Mouse (Mus musculus) hindbrain, embryonic 14.5 days (tissue): Measurements from ENCODE around the gene Dusp3. TPM values are rescaled to one million over a fixed set of nuclear protein-coding genes. Genes with fewer than 3 reads are reported as not detected.

Experiments used
- ATAC-seq: fragments of 200-750 bp; cut with Nextera tagmentation; 2 replicates; pipeline ENCODE4 v1.8.0; 2017; ENCODE audit warnings: moderate number of reproducible peaks, mild to moderate bottlenecking, moderate TSS enrichment, moderate library complexity; ENCODE audit not compliant: low FRiP score
- DNase-seq: peaks from one replicate; pipeline ENCODE4 v3.0.0-alpha.2; 2015; ENCODE audit warnings: low spot score
- H3K27ac ChIP-seq: fragments of 300-500 bp; sonication (generic); 2 replicates; pipeline ENCODE4 v1.5.1; 2014; ENCODE audit warnings: mild to moderate bottlenecking, moderate library complexity
- H3K27me3 ChIP-seq: fragments of 300-500 bp; sonication (generic); 2 replicates; pipeline ENCODE4 v1.6.1; 2014; ENCODE audit warnings: mild to moderate bottlenecking, low read length, mixed read lengths; ENCODE audit not compliant: control insufficient read depth, insufficient read depth
- H3K36me3 ChIP-seq: fragments of 300-500 bp; sonication (generic); replicated peaks from 2 replicates; pipeline ENCODE4 v1.6.1; 2014; ENCODE audit not compliant: control insufficient read depth, insufficient read depth
- H3K4me1 ChIP-seq: fragments of 300-500 bp; sonication (generic); replicated peaks from 2 replicates; pipeline ENCODE4 v1.6.1; 2014; ENCODE audit warnings: antibody characterized with exemption, low read length, mixed read lengths; ENCODE audit not compliant: control insufficient read depth, insufficient read depth
- H3K4me2 ChIP-seq: fragments of 300-500 bp; sonication (generic); replicated peaks from 2 replicates; pipeline ENCODE4 v1.6.1; 2014; ENCODE audit warnings: mild to moderate bottlenecking, moderate library complexity
- H3K4me3 ChIP-seq: fragments of 300-500 bp; sonication (generic); replicated peaks from 2 replicates; pipeline ENCODE4 v1.5.1; 2014; ENCODE audit warnings: mild to moderate bottlenecking, low read length
- H3K9ac ChIP-seq: fragments of 300-500 bp; sonication (generic); 2 replicates; pipeline ENCODE4 v1.6.1; 2014
- H3K9me3 ChIP-seq: fragments of 300-500 bp; sonication (generic); 2 replicates; pipeline ENCODE4 v1.6.1; 2016; ENCODE audit warnings: low read length; ENCODE audit not compliant: control insufficient read depth
- WGBS: fragments of 180-500 bp; shearing (Covaris S2); extraction: QIAGEN DNeasy Blood & Tissue Kit; methylation state at CpG from one replicate; pipeline ENCODE4 v1.1.7; 2014; 5-methylcytosine and 5-hydroxymethylcytosine counted together
- polyA plus RNA-seq: library from polyadenylated mRNA; unstranded; fragments of >200 nt; fragmentation: Nextera tagmentation; extraction: Ambion mirVana; gene quantifications from 2 replicates; pipeline ENCODE4 v1.2.1, GENCODE M21; 2014

The Dusp3 gene
- polyA plus RNA-seq, 1 experiment from 2014 or later = 24.0 TPM

- Histone ChIP-seq H3K9ac (no peak overlapping the region), H3K4me1 (no peaks in the 10 kb centered on the region), H3K27me3 (no peaks in the 10 kb centered on the region), H3K4me2 (no peak overlapping the region), H3K27ac (no peak overlapping the region), H3K9me3 (no peaks in the 10 kb centered on the region), H3K36me3 (no peaks in the 10 kb centered on the region), H3K4me3 (no peak overlapping the region)
- WGBS = 80% methylated on average over 9 of the region's 9 CpGs
- ATAC-seq (no peak), DNase-seq (no peak)
These were observed 13.3 kb downstream of the Dusp3 start for GRCm38 (mm10) chr11:101973496-101973895.

- ATAC-seq = no peak
- WGBS = 91% methylated on average over 5 of the region's 5 CpGs
- Histone ChIP-seq H3K27me3 (no peaks in the 10 kb centered on the region), H3K4me1 (no peaks in the 10 kb centered on the region), H3K27ac (no peak overlapping the region), H3K9ac (no peak overlapping the region), H3K9me3 (no peaks in the 10 kb centered on the region), H3K4me3 (no peak overlapping the region), H3K36me3 (no peaks in the 10 kb centered on the region), H3K4me2 (no peak overlapping the region)
- no peak for DNase-seq
These were observed 14.2 kb downstream of the Dusp3 start for GRCm38 (mm10) chr11:101972651-101973050.

- Histone ChIP-seq H3K4me3 (no peak overlapping the region), H3K4me1 (no peaks in the 10 kb centered on the region), H3K27ac (no peak overlapping the region), H3K36me3 (no peaks in the 10 kb centered on the region), H3K9ac (no peak overlapping the region), H3K9me3 (no peaks in the 10 kb centered on the region), H3K4me2 (no peak overlapping the region), H3K27me3 (no peaks in the 10 kb centered on the region)
- 78% methylated on average over 3 of the region's 3 CpGs for WGBS
- DNase-seq (no peak), ATAC-seq (no peak)
These were observed 14.7 kb downstream of the Dusp3 start for GRCm38 (mm10) chr11:101972097-101972496.

- WGBS = 55% methylated on average over 3 of the region's 3 CpGs
- Histone ChIP-seq H3K4me1 (no peaks in the 10 kb centered on the region), H3K4me3 (no peak overlapping the region), H3K4me2 (no peak overlapping the region), H3K27me3 (peaks cover 3% of the 10 kb centered on the region), H3K27ac (no peak overlapping the region), H3K9ac (no peak overlapping the region), H3K9me3 (no peaks in the 10 kb centered on the region), H3K36me3 (no peaks in the 10 kb centered on the region)
- ATAC-seq (no peak), DNase-seq (no peak)
These were observed 15.4 kb downstream of the Dusp3 start for GRCm38 (mm10) chr11:101971410-101971809.

- no peak overlapping the region for H3K4me3 ChIP-seq
- WGBS = 82% methylated on average over 13 of the region's 13 CpGs
- H3K36me3 ChIP-seq = no peaks in the 10 kb centered on the region
- H3K4me2 ChIP-seq = no peak overlapping the region
- no peaks in the 10 kb centered on the region for H3K9me3 ChIP-seq
- H3K27ac ChIP-seq = no peak overlapping the region
- no peak for DNase-seq
- no peak for ATAC-seq
- peaks cover 18% of the 10 kb centered on the region for H3K27me3 ChIP-seq
- no peak overlapping the region for H3K9ac ChIP-seq
- H3K4me1 ChIP-seq = no peaks in the 10 kb centered on the region
These were observed 17.0 kb downstream of the Dusp3 start for GRCm38 (mm10) chr11:101969835-101970234.

GRCm38 (mm10) chr11:101968791-101969190, 18.0 kb downstream of the Dusp3 start:
- Histone ChIP-seq H3K27me3 (peaks cover 29% of the 10 kb centered on the region), H3K4me1 (0 out of 2 replicates have a peak, but pooled peaks cover under 1% of the 10 kb centered on the region), H3K9ac (no peak overlapping the region), H3K27ac (no peak overlapping the region), H3K36me3 (no peaks in the 10 kb centered on the region), H3K4me3 (no peak overlapping the region), H3K4me2 (no peak overlapping the region), H3K9me3 (no peaks in the 10 kb centered on the region)
- DNase-seq = peak; percentile 90
- 0% methylated on average over 5 of the region's 5 CpGs for WGBS
- peak; percentile 64; the same call in 1 of the 2 replicates for ATAC-seq

- H3K36me3 ChIP-seq = no peaks in the 10 kb centered on the region
- no peak overlapping the region for H3K4me2 ChIP-seq
- H3K4me1 ChIP-seq = 0 out of 2 replicates have a peak, but pooled peaks cover 5% of the 10 kb centered on the region
- 5% methylated on average over 7 of the region's 7 CpGs for WGBS
- no peak overlapping the region for H3K4me3 ChIP-seq
- ATAC-seq (no peak), DNase-seq (no peak)
- H3K9ac ChIP-seq = no peak overlapping the region
- no peaks in the 10 kb centered on the region for H3K9me3 ChIP-seq
- no peak overlapping the region for H3K27ac ChIP-seq
- H3K27me3 ChIP-seq = peaks cover 34% of the 10 kb centered on the region
These were observed 18.5 kb downstream of the Dusp3 start for GRCm38 (mm10) chr11:101968311-101968710.

GRCm38 (mm10) chr11:101966965-101967614, 19.7 kb downstream of the Dusp3 start, which contains the start of gene Sost:
Gene Sost (minus strand): TSS chr11:101967015.
- no peak within 1 kb of the TSS for H3K27ac ChIP-seq
- H3K27me3 ChIP-seq = peaks cover 46% of the 10 kb centered on the region
- H3K4me3 ChIP-seq = no peak within 1 kb of the TSS
- H3K9ac ChIP-seq = no peak within 1 kb of the TSS
- ATAC-seq (no peak), DNase-seq (no peak)
- 0 out of 2 replicates have a peak, but pooled peaks cover 11% of the 10 kb centered on the region for H3K4me1 ChIP-seq
- 17% methylated on average over 9 of the region's 10 CpGs for WGBS
- H3K36me3 ChIP-seq = no peaks in the 10 kb centered on the region
- H3K9me3 ChIP-seq = no peaks in the 10 kb centered on the region
- H3K4me2 ChIP-seq = no peak within 1 kb of the TSS

- H3K4me1 ChIP-seq = 0 out of 2 replicates have a peak, but pooled peaks cover 11% of the 10 kb centered on the region
- H3K27me3 ChIP-seq = peaks cover 61% of the 10 kb centered on the region
These were observed 21.3 kb downstream of the Dusp3 start for GRCm38 (mm10) chr11:101965553-101965952.

More at GRCm38 (mm10) chr11:101965553-101965952, 21.3 kb downstream of the Dusp3 start:
- 0% methylated on average over 2 of the region's 2 CpGs for WGBS
- H3K36me3 ChIP-seq = no peaks in the 10 kb centered on the region
- no peaks in the 10 kb centered on the region for H3K9me3 ChIP-seq
- no peak overlapping the region for H3K9ac ChIP-seq
- DNase-seq (no peak), ATAC-seq (no peak)
- H3K4me3 ChIP-seq = no peak overlapping the region
- no peak overlapping the region for H3K27ac ChIP-seq
- H3K4me2 ChIP-seq = no peak overlapping the region
